Mouse (Mus musculus) midbrain, embryonic 11.5 days (tissue): ENCODE measurements at regions not wholly inside any gene's neighbourhood (a gene's known extent, or its start where the extent isn't known, plus 50 kb on each side); places are given as distances from the start of the nearest gene placed in this dataset.
A peak's percentile ranks its signal among the peaks of the same experiment; 100 is the strongest.

ENCODE experiments used
- ATAC-seq: fragments of 200-750 bp; cut with Nextera tagmentation; 2 replicates; pipeline ENCODE4 v1.8.0; 2017; ENCODE audit warnings: moderate TSS enrichment, moderate library complexity; ENCODE audit not compliant: low FRiP score
- DNase-seq: peaks from one replicate; pipeline ENCODE4 v3.0.0; 2015; ENCODE audit warnings: low spot score; ENCODE audit errors: missing footprints
- H3K27ac ChIP-seq: fragments of 300-500 bp; sonication (generic); 2 replicates; pipeline ENCODE4 v1.5.1; 2014; ENCODE audit warnings: low read depth, low read length
- H3K27me3 ChIP-seq: fragments of 300-500 bp; sonication (generic); 2 replicates; pipeline ENCODE4 v1.6.1; 2014; ENCODE audit warnings: mild to moderate bottlenecking, low read length, moderate library complexity, mixed read lengths; ENCODE audit not compliant: control insufficient read depth, insufficient read depth
- H3K36me3 ChIP-seq: fragments of 300-500 bp; sonication (generic); 2 replicates; pipeline ENCODE4 v1.6.1; 2014; ENCODE audit warnings: mild to moderate bottlenecking, low read length, moderate library complexity, mixed read lengths; ENCODE audit not compliant: control insufficient read depth, insufficient read depth
- H3K4me1 ChIP-seq: fragments of 300-500 bp; sonication (generic); 2 replicates; pipeline ENCODE4 v1.6.1; 2014; ENCODE audit warnings: low read length; ENCODE audit not compliant: control insufficient read depth, insufficient read depth
- H3K4me2 ChIP-seq: fragments of 300-500 bp; sonication (generic); 2 replicates; pipeline ENCODE4 v1.6.1; 2014; ENCODE audit warnings: mild to moderate bottlenecking, moderate library complexity
- H3K4me3 ChIP-seq: fragments of 300-500 bp; sonication (generic); 2 replicates; pipeline ENCODE4 v1.5.1; 2014; ENCODE audit warnings: low read depth, low read length
- H3K9ac ChIP-seq: fragments of 300-500 bp; sonication (generic); 2 replicates; pipeline ENCODE4 v1.6.1; 2014; ENCODE audit warnings: low read length
- H3K9me3 ChIP-seq: fragments of 300-500 bp; sonication (generic); 2 replicates; pipeline ENCODE4 v1.6.1; 2016; ENCODE audit warnings: low read length; ENCODE audit not compliant: control insufficient read depth
- WGBS: fragments of 180-500 bp; shearing (Covaris S2); extraction: QIAGEN DNeasy Blood & Tissue Kit; methylation state at CpG from one replicate; pipeline ENCODE4 v1.1.7; 2014; 5-methylcytosine and 5-hydroxymethylcytosine counted together

- ATAC-seq (no peak), DNase-seq (no peak)
- Histone ChIP-seq H3K27ac (no peak overlapping the region), H3K9ac (no peak overlapping the region), H3K4me3 (no peak overlapping the region), H3K9me3 (no peaks in the 10 kb centered on the region), H3K4me2 (no peak overlapping the region), H3K4me1 (peaks cover 4% of the 10 kb centered on the region; the same call in 1 of the 2 replicates), H3K36me3 (no peaks in the 10 kb centered on the region), H3K27me3 (no peaks in the 10 kb centered on the region)
- 72% methylated on average over 4 of the region's 5 CpGs for WGBS
Observed at GRCm38 (mm10) chr2:11394675-11395349, 159.1 kb downstream of the Pfkfb3 start.

- Histone ChIP-seq H3K36me3 (no peaks in the 10 kb centered on the region), H3K9me3 (no peaks in the 10 kb centered on the region), H3K27me3 (no peaks in the 10 kb centered on the region), H3K27ac (peak overlapping the region; percentile 55), H3K4me3 (no peak overlapping the region), H3K4me1 (peaks cover 4% of the 10 kb centered on the region; the same call in 1 of the 2 replicates), H3K9ac (no peak overlapping the region), H3K4me2 (no peak overlapping the region)
- peak; percentile 89 for ATAC-seq
- 10% methylated on average over 6 of the region's 6 CpGs for WGBS
- DNase-seq = peak; percentile 93
Observed at GRCm38 (mm10) chr2:11391725-11392124, 162.2 kb downstream of the Pfkfb3 start.

GRCm38 (mm10) chr2:11390667-11391334 lies 163.1 kb downstream of the Pfkfb3 start:
- H3K36me3 ChIP-seq = no peaks in the 10 kb centered on the region
- H3K9ac ChIP-seq = no peak overlapping the region; the same call in 1 of the 2 replicates
- 74% methylated on average over 6 of the region's 6 CpGs for WGBS
- no peak overlapping the region for H3K27ac ChIP-seq
- DNase-seq = peak; percentile 88
- peaks cover 4% of the 10 kb centered on the region; the same call in 1 of the 2 replicates for H3K4me1 ChIP-seq
- H3K4me3 ChIP-seq = no peak overlapping the region
- no peak for ATAC-seq
- H3K4me2 ChIP-seq = no peak overlapping the region
- H3K9me3 ChIP-seq = no peaks in the 10 kb centered on the region; the same call in 1 of the 2 replicates
- H3K27me3 ChIP-seq = no peaks in the 10 kb centered on the region

GRCm38 (mm10) chr2:11387623-11388022 lies 166.3 kb downstream of the Pfkfb3 start:
- Histone ChIP-seq H3K27ac (no peak overlapping the region), H3K9me3 (no peaks in the 10 kb centered on the region; the same call in 1 of the 2 replicates), H3K27me3 (no peaks in the 10 kb centered on the region), H3K4me1 (peaks cover 4% of the 10 kb centered on the region; the same call in 1 of the 2 replicates), H3K36me3 (no peaks in the 10 kb centered on the region), H3K4me3 (no peak overlapping the region), H3K9ac (no peak overlapping the region), H3K4me2 (no peak overlapping the region)
- 89% methylated on average over 2 of the region's 2 CpGs for WGBS
- no peak for DNase-seq
- ATAC-seq = no peak

GRCm38 (mm10) chr2:11383815-11384214 lies 170.1 kb downstream of the Pfkfb3 start:
- no peaks in the 10 kb centered on the region; the same call in 1 of the 2 replicates for H3K9me3 ChIP-seq
- ATAC-seq = no peak
- no peak for DNase-seq
- H3K36me3 ChIP-seq = no peaks in the 10 kb centered on the region
- 86% methylated on average over 2 of the region's 2 CpGs for WGBS
- H3K4me3 ChIP-seq = no peak overlapping the region
- no peaks in the 10 kb centered on the region for H3K4me1 ChIP-seq
- no peak overlapping the region for H3K9ac ChIP-seq
- H3K27me3 ChIP-seq = no peaks in the 10 kb centered on the region
- no peak overlapping the region for H3K27ac ChIP-seq
- no peak overlapping the region for H3K4me2 ChIP-seq

- no peak overlapping the region for H3K4me3 ChIP-seq
- WGBS = 83% methylated on average over 2 of the region's 2 CpGs
- DNase-seq = no peak
- H3K9me3 ChIP-seq = no peaks in the 10 kb centered on the region
- H3K9ac ChIP-seq = no peak overlapping the region
- no peaks in the 10 kb centered on the region for H3K4me1 ChIP-seq
- no peaks in the 10 kb centered on the region for H3K27me3 ChIP-seq
- H3K27ac ChIP-seq = no peak overlapping the region
- no peak for ATAC-seq
- no peaks in the 10 kb centered on the region for H3K36me3 ChIP-seq
- no peak overlapping the region for H3K4me2 ChIP-seq
Observed at GRCm38 (mm10) chr2:11377213-11377612, 176.7 kb downstream of the Pfkfb3 start.

- no peak for DNase-seq
- no peak overlapping the region for H3K9ac ChIP-seq
- H3K36me3 ChIP-seq = no peaks in the 10 kb centered on the region
- ATAC-seq = no peak
- H3K27me3 ChIP-seq = no peaks in the 10 kb centered on the region
- H3K4me3 ChIP-seq = no peak overlapping the region
- H3K4me1 ChIP-seq = no peaks in the 10 kb centered on the region
- H3K4me2 ChIP-seq = no peak overlapping the region
- no peak overlapping the region for H3K27ac ChIP-seq
- 82% methylated on average over 10 of the region's 10 CpGs for WGBS
- no peaks in the 10 kb centered on the region for H3K9me3 ChIP-seq
Observed at GRCm38 (mm10) chr2:11375726-11376454, 178.0 kb downstream of the Pfkfb3 start.

- Histone ChIP-seq H3K4me2 (no peak overlapping the region), H3K36me3 (no peaks in the 10 kb centered on the region), H3K4me1 (no peaks in the 10 kb centered on the region), H3K9ac (no peak overlapping the region), H3K4me3 (no peak overlapping the region), H3K27me3 (no peaks in the 10 kb centered on the region), H3K9me3 (no peaks in the 10 kb centered on the region), H3K27ac (no peak overlapping the region)
- 63% methylated on average over 6 of the region's 6 CpGs for WGBS
- DNase-seq (no peak), ATAC-seq (no peak)
Observed at GRCm38 (mm10) chr2:11375092-11375491, 178.8 kb downstream of the Pfkfb3 start.

- H3K4me2 ChIP-seq = no peak overlapping the region
- ATAC-seq = no peak
- H3K36me3 ChIP-seq = no peaks in the 10 kb centered on the region
- no peaks in the 10 kb centered on the region for H3K4me1 ChIP-seq
- no peak overlapping the region for H3K27ac ChIP-seq
- no peak overlapping the region for H3K9ac ChIP-seq
- no peaks in the 10 kb centered on the region for H3K9me3 ChIP-seq
- no peaks in the 10 kb centered on the region for H3K27me3 ChIP-seq
- H3K4me3 ChIP-seq = no peak overlapping the region
- no peak for DNase-seq
Observed at GRCm38 (mm10) chr2:11370273-11370672, 183.6 kb downstream of the Pfkfb3 start.
